Mouse (Mus musculus): ENCODE measurements around the gene Mllt10.

GRCm38 (mm10) chr2:18201820-18202462, 146.9 kb downstream of the Mllt10 start:
- TF ChIP-seq POLR2A (IDR thresholded peaks at IDR 0.05; ENCODE audit: control insufficient read depth, extremely low read depth, insufficient read depth, low read length, poor library complexity) (no peak), CTCF (IDR thresholded peaks at IDR 0.05; ENCODE audit: borderline replicate concordance, control insufficient read depth, extremely low read depth, insufficient read depth, low read length, poor library complexity) (no peak)
